Mouse (Mus musculus): ENCODE measurements at regions not wholly inside any gene's neighbourhood (a gene's known extent, or its start where the extent isn't known, plus 50 kb on each side); places are given as distances from the start of the nearest gene placed in this dataset.

DNA sequence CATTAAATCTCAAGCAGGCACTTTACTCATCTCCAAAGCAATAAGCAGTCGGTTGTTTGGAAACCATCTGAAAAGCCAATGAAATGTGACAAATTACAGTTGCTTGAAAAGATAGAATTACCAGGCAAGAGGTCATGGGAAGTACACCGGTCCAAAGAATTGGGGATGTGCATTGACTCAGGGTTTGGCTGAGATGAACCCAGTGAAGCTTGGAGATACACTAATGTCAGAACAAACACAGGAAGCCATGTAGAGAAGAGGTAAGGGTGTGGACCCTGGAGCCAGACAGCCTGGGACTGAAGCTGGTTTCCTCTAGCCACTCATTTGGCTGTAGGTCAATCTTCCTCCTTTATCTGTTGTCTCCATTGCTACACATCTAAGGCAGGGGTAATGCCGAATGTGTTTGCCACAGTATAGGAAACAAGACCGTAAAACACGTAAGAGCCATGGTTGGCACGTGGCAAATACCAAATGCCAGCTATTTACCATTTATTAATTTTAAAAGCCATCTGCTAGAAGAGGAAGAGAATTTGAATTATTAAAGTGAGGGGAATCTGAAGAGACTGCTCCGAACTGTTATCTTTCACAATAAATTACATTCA is 173.9 kb downstream of the Rassf9 start:
- ATAC-seq (ENCODE audit: low FRiP score) (no peak), DNase-seq (ENCODE audit: low spot score, missing footprints) (no peak)
- 87% methylated on average over 7 of the region's 7 CpGs for WGBS
- H3K4me1 ChIP-seq (ENCODE audit: control insufficient read depth, insufficient read depth, low read length), result no peaks in the 10 kb centered on the region
- H3K27ac ChIP-seq (ENCODE audit: low read depth, low read length), result no peak overlapping the region
- no peaks in the 10 kb centered on the region for H3K9me3 ChIP-seq (ENCODE audit: control insufficient read depth, low read length)
- no peaks in the 10 kb centered on the region for H3K27me3 ChIP-seq (ENCODE audit: control insufficient read depth, insufficient read depth, low read length)
- H3K4me2 ChIP-seq, result no peak overlapping the region
- H3K36me3 ChIP-seq (ENCODE audit: control insufficient read depth, insufficient read depth, low read length), result no peaks in the 10 kb centered on the region
- H3K4me3 ChIP-seq (ENCODE audit: low read depth, low read length), result no peak overlapping the region
- no peak overlapping the region for H3K9ac ChIP-seq (ENCODE audit: low read length)

DNA sequence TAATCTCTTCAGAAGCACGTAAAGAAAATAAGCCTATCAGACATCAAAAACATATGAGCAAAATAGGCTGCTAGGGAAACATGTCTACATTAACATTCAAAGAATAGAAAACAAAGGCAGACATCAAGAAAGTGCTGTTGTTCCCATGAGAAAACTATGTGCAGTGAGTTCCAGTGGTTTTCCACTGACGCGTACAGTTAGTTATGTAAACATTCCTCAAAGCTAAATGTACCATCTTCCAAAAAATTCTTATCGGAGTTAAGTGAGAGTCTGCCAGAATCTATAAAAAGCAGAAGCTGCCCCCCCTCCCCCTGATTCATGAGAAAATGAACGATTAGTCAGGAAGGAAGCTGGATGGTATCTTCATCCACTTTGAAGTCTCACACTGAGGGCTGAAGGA is 155.3 kb downstream of the Rassf9 start:
- Histone ChIP-seq H3K27ac (ENCODE audit: low read depth, low read length) (no peak overlapping the region), H3K27me3 (ENCODE audit: control insufficient read depth, insufficient read depth, low read length) (no peaks in the 10 kb centered on the region), H3K4me1 (ENCODE audit: control insufficient read depth, insufficient read depth, low read length) (no peaks in the 10 kb centered on the region), H3K9ac (ENCODE audit: low read length) (no peak overlapping the region), H3K36me3 (ENCODE audit: control insufficient read depth, insufficient read depth, low read length) (no peaks in the 10 kb centered on the region), H3K4me2 (no peak overlapping the region), H3K9me3 (ENCODE audit: control insufficient read depth, low read length) (no peaks in the 10 kb centered on the region), H3K4me3 (ENCODE audit: low read depth, low read length) (no peak overlapping the region)
- DNase-seq (ENCODE audit: low spot score, missing footprints) (no peak), ATAC-seq (ENCODE audit: low FRiP score) (no peak)
- 80% methylated on average over 5 of the region's 5 CpGs for WGBS

DNA sequence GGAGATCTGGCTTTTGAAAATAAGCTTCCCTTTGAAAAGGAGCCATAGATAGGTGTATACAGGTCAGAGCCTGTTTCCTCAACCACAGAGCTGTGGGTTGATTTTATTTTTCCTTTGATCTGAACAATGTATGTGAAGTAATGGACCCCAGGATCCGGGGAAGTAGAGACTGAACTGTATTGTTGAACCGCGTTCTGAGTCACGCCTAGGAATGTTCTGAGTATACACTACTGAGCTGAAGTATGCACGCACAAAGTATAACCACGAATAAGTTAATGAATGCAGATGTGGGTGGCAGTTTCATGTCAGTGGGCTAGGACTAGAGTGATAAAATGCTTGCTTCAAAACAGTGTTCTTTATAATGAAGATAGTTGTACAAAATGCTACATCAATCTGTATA is 147.7 kb downstream of the Rassf9 start:
- H3K27me3 ChIP-seq (ENCODE audit: control insufficient read depth, insufficient read depth, low read length), result no peaks in the 10 kb centered on the region
- ATAC-seq (ENCODE audit: low FRiP score) (no peak), DNase-seq (ENCODE audit: low spot score, missing footprints) (no peak)
- no peaks in the 10 kb centered on the region for H3K36me3 ChIP-seq (ENCODE audit: control insufficient read depth, insufficient read depth, low read length)
- WGBS, result 83% methylated on average over 6 of the region's 6 CpGs
- H3K4me1 ChIP-seq (ENCODE audit: control insufficient read depth, insufficient read depth, low read length), result no peaks in the 10 kb centered on the region
- H3K27ac ChIP-seq (ENCODE audit: low read depth, low read length), result no peak overlapping the region
- H3K9me3 ChIP-seq (ENCODE audit: control insufficient read depth, low read length), result no peaks in the 10 kb centered on the region
- no peak overlapping the region for H3K9ac ChIP-seq (ENCODE audit: low read length)
- no peak overlapping the region for H3K4me3 ChIP-seq (ENCODE audit: low read depth, low read length)
- no peak overlapping the region for H3K4me2 ChIP-seq

DNA sequence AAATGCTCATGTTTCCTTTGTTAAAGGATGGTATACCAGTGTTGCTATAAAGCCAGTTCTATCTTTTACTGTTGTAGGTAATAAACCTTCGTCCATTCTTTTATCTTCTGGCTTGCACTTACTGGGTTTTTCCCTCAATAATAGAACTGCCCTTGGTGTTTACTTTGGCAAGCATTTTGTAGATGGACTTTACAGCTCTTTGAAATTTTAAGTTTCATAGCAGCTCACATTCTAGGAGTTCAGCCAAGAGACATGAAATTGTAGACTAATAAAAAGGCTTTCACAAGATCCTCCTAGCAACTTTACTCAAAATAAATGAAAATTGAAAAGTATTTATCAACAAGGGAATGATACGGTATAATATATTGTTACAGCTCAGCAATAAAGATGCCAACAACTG is 124.5 kb downstream of the Rassf9 start:
- DNase-seq (ENCODE audit: low spot score, missing footprints) (no peak), ATAC-seq (ENCODE audit: low FRiP score) (no peak)
- Histone ChIP-seq H3K9ac (ENCODE audit: low read length) (no peak overlapping the region), H3K4me2 (no peak overlapping the region), H3K4me3 (ENCODE audit: low read depth, low read length) (no peak overlapping the region), H3K27me3 (ENCODE audit: control insufficient read depth, insufficient read depth, low read length) (no peaks in the 10 kb centered on the region), H3K36me3 (ENCODE audit: control insufficient read depth, insufficient read depth, low read length) (no peaks in the 10 kb centered on the region), H3K27ac (ENCODE audit: low read depth, low read length) (no peak overlapping the region), H3K4me1 (ENCODE audit: control insufficient read depth, insufficient read depth, low read length) (no peaks in the 10 kb centered on the region), H3K9me3 (ENCODE audit: control insufficient read depth, low read length) (no peaks in the 10 kb centered on the region)
- WGBS, result 94% methylated on average over 2 of the region's 2 CpGs

DNA sequence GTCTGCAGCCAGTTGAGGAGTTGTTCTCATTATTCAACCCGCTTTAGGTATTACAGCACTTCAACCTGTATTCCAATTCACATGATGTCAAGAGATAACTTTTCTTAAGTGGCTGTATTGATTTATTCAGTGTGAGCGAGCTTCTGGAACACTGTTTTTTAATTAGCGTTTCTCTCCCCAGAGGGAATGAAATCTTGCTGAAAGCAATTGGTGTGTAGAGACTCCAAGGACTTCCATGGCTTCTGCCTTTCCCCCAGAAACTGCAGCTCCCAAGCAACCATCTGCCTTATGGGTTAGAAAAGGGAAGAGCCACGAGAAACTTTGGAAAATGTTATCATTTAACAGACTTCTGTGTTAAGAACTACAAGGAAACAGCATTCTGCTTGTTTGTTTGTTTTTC is 121.4 kb downstream of the Rassf9 start:
- no peak overlapping the region for H3K27ac ChIP-seq (ENCODE audit: low read depth, low read length)
- DNase-seq (ENCODE audit: low spot score, missing footprints), result no peak
- H3K4me2 ChIP-seq, result no peak overlapping the region

DNA sequence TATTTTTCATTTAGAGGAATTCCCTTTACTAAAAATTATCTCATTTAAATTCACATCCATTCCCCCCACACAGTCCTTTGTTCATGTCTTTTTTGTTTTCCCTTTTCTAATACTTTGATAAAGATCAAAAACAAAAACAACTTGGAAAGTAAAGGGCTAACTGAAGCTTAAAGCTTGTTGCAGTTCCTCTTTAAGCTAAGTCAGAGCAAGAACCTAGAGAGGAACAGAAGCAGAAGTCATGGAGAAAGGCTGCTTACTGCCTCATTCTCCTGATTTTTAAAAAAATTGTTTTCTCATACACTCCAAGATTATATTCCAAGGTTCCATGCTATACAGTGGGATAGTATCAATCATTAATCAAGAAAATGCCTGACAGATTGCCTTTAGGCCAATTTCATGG is 116.6 kb downstream of the Rassf9 start:
- ATAC-seq (ENCODE audit: low FRiP score) (no peak), DNase-seq (ENCODE audit: low spot score, missing footprints) (no peak)
- no peak overlapping the region for H3K9ac ChIP-seq (ENCODE audit: low read length)
- H3K27me3 ChIP-seq (ENCODE audit: control insufficient read depth, insufficient read depth, low read length), result no peaks in the 10 kb centered on the region
- H3K4me3 ChIP-seq (ENCODE audit: low read depth, low read length), result no peak overlapping the region
- no peaks in the 10 kb centered on the region for H3K4me1 ChIP-seq (ENCODE audit: control insufficient read depth, insufficient read depth, low read length)
- H3K36me3 ChIP-seq (ENCODE audit: control insufficient read depth, insufficient read depth, low read length), result no peaks in the 10 kb centered on the region
- H3K27ac ChIP-seq (ENCODE audit: low read depth, low read length), result no peak overlapping the region
- H3K4me2 ChIP-seq, result no peak overlapping the region
- H3K9me3 ChIP-seq (ENCODE audit: control insufficient read depth, low read length), result no peaks in the 10 kb centered on the region

More for the DNA sequence above, 121.4 kb downstream of the Rassf9 start:
- ATAC-seq (ENCODE audit: low FRiP score), result no peak
- H3K4me3 ChIP-seq (ENCODE audit: low read depth, low read length), result no peak overlapping the region
- WGBS, result 79% methylated on average over 4 of the region's 4 CpGs
- no peaks in the 10 kb centered on the region for H3K9me3 ChIP-seq (ENCODE audit: control insufficient read depth, low read length)
- no peaks in the 10 kb centered on the region for H3K27me3 ChIP-seq (ENCODE audit: control insufficient read depth, insufficient read depth, low read length)
- H3K36me3 ChIP-seq (ENCODE audit: control insufficient read depth, insufficient read depth, low read length), result no peaks in the 10 kb centered on the region
- no peaks in the 10 kb centered on the region for H3K4me1 ChIP-seq (ENCODE audit: control insufficient read depth, insufficient read depth, low read length)
- no peak overlapping the region for H3K9ac ChIP-seq (ENCODE audit: low read length)

DNA sequence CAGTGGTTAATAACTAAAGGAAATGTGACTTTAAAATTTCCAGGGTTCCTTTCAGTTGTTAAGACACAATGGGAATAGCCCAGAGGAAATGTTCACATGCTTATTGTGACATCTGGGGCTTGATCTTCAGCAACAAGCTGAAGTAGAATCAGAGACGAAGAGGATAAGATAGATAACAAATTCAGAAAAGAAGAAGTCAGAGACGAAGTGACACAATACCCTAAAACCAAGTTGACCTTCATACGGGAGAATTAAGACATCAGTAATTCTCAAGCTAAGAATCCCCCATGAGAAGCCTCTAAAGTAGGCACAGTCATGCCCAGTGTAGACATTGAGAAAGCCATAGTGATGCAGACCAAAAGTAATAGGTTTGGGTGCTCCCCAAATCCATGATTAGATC is 111.9 kb downstream of the Rassf9 start:
- H3K9ac ChIP-seq (ENCODE audit: low read length), result no peak overlapping the region
- H3K36me3 ChIP-seq (ENCODE audit: control insufficient read depth, insufficient read depth, low read length), result no peaks in the 10 kb centered on the region
- 81% methylated on average over 3 of the region's 3 CpGs for WGBS
- DNase-seq (ENCODE audit: low spot score, missing footprints) (no peak), ATAC-seq (ENCODE audit: low FRiP score) (no peak)
- no peak overlapping the region for H3K4me2 ChIP-seq
- H3K9me3 ChIP-seq (ENCODE audit: control insufficient read depth, low read length), result no peaks in the 10 kb centered on the region
- no peaks in the 10 kb centered on the region for H3K27me3 ChIP-seq (ENCODE audit: control insufficient read depth, insufficient read depth, low read length)
- H3K4me3 ChIP-seq (ENCODE audit: low read depth, low read length), result no peak overlapping the region
- no peaks in the 10 kb centered on the region for H3K4me1 ChIP-seq (ENCODE audit: control insufficient read depth, insufficient read depth, low read length)
- H3K27ac ChIP-seq (ENCODE audit: low read depth, low read length), result no peak overlapping the region

DNA sequence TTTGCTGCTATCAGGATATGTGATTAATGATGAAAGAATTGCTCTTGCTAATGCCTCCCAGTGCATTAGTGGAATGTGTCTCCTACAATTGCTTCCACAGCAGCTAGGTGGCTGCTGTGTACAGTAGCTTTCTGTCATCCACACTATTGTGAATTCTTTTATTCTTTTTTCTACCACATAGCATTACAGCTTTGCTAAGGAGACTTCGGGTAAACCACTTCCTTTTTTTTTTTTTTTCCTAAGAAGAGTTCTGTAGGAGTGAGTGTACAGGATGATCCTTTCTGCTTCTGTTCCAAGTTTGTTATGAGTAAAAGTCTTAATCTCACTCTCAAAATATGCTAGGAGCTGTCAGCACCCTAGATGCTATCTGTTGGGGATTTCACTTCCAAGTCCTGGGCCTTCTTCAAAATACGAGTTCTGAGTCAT is 110.6 kb downstream of the Rassf9 start:
- no peaks in the 10 kb centered on the region for H3K9me3 ChIP-seq (ENCODE audit: control insufficient read depth, low read length)

DNA sequence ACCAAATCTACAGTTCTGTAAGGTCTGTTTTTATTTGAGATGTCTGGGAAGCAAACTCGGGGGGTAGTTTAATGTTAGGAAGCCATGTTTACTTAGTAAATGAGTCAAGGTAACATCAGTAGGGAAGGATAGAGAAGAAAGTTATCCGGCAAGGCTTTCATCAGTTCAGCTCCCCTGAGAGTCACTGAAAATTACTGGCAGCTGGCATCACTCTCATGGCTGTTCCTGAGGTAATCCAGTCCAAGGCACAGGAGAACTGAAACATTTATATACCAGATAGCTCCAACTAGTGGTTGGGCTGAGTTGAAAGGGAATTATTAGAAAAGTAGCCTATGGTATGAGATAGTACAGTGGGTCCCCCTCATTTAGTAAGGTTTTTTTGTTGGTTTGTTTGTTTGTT is 106.7 kb downstream of the Rassf9 start:
- H3K4me1 ChIP-seq (ENCODE audit: control insufficient read depth, insufficient read depth, low read length), result no peaks in the 10 kb centered on the region
- 75% methylated on average over 2 of the region's 2 CpGs for WGBS
- no peaks in the 10 kb centered on the region for H3K27me3 ChIP-seq (ENCODE audit: control insufficient read depth, insufficient read depth, low read length)
- H3K27ac ChIP-seq (ENCODE audit: low read depth, low read length), result no peak overlapping the region
- no peak overlapping the region for H3K4me2 ChIP-seq
- H3K36me3 ChIP-seq (ENCODE audit: control insufficient read depth, insufficient read depth, low read length), result no peaks in the 10 kb centered on the region
- ATAC-seq (ENCODE audit: low FRiP score) (no peak), DNase-seq (ENCODE audit: low spot score, missing footprints) (no peak)
- no peak overlapping the region for H3K4me3 ChIP-seq (ENCODE audit: low read depth, low read length)
- H3K9ac ChIP-seq (ENCODE audit: low read length), result no peak overlapping the region
- H3K9me3 ChIP-seq (ENCODE audit: control insufficient read depth, low read length), result no peaks in the 10 kb centered on the region

More for the DNA sequence above, 110.6 kb downstream of the Rassf9 start:
- no peak for ATAC-seq (ENCODE audit: low FRiP score)
- Histone ChIP-seq H3K27me3 (ENCODE audit: control insufficient read depth, insufficient read depth, low read length) (no peaks in the 10 kb centered on the region), H3K9ac (ENCODE audit: low read length) (no peak overlapping the region), H3K27ac (ENCODE audit: low read depth, low read length) (no peak overlapping the region), H3K4me2 (no peak overlapping the region), H3K36me3 (ENCODE audit: control insufficient read depth, insufficient read depth, low read length) (no peaks in the 10 kb centered on the region), H3K4me3 (ENCODE audit: low read depth, low read length) (no peak overlapping the region), H3K4me1 (ENCODE audit: control insufficient read depth, insufficient read depth, low read length) (no peaks in the 10 kb centered on the region)
- no peak for DNase-seq (ENCODE audit: low spot score, missing footprints)
- 70% methylated on average over 2 of the region's 2 CpGs for WGBS
